Comparison of ENCODE assay signal across 9 mouse cellular contexts in genomic region chr2:7080794-7081783, GRCm38 (mm10).
DNase-seq lines count a peak whose midpoint lies in the region; ATAC-seq and TF ChIP-seq lines count a peak whose summit lies in the region.
"Had no signal": no experiment of that assay in that cellular context is flagged by ENCODE, and none has a peak within 500 bp of the region (broad histone marks: within the 10 kb centered on the region; RNA-seq: fewer than 3 reads in every experiment).

No protein-coding gene starts in this region.

- DNase-seq in kidney, adult 11 months: no peak
- DNase-seq in cerebellum, adult 9-11 months: peak; percentile 21
- peak; percentile 25 for DNase-seq in gastrocnemius, postnatal 25 days
- DNase-seq in hindbrain, postnatal 0 days (ENCODE audit: low spot score): peak; percentile 48
- DNase-seq in lung, postnatal 0 days (ENCODE audit: low spot score): peak; percentile 68
- DNase-seq in spleen, postnatal 4 days (ENCODE audit: low spot score in 2 of 2): no peak

- H3K4me3 ChIP-seq in kidney, embryonic 14.5 days (ENCODE audit: low read length): peak overlapping the region; percentile 5
- H3K4me3 ChIP-seq in hindbrain, postnatal 0 days (ENCODE audit: low read length): peak overlapping the region; percentile 14
- H3K4me3 ChIP-seq in lung, postnatal 0 days (ENCODE audit: low read depth, low read length): peak overlapping the region; percentile 40
- H3K4me3 ChIP-seq in stomach, embryonic 14.5 days (ENCODE audit: low read depth, low read length): peak overlapping the region; percentile 24

- H3K9me3 ChIP-seq in kidney, embryonic 14.5 days (ENCODE audit: control insufficient read depth, low read length): peaks cover 10% of the 10 kb centered on the region
- H3K9me3 ChIP-seq in hindbrain, postnatal 0 days (ENCODE audit: low read length): peaks cover 5% of the 10 kb centered on the region
- peaks cover 3% of the 10 kb centered on the region; the same call in 1 of the 2 replicates for H3K9me3 ChIP-seq in lung, postnatal 0 days (ENCODE audit: low read length)
- peaks cover 5% of the 10 kb centered on the region; the same call in 1 of the 2 replicates for H3K9me3 ChIP-seq in stomach, embryonic 14.5 days (ENCODE audit: control insufficient read depth, low read depth, low read length)

- H3K27me3 ChIP-seq in kidney, embryonic 14.5 days (ENCODE audit: control insufficient read depth, insufficient read depth, low read length): no peaks in the 10 kb centered on the region
- H3K27me3 ChIP-seq in hindbrain, postnatal 0 days (ENCODE audit: insufficient read depth, low read length): no peaks in the 10 kb centered on the region
- no peaks in the 10 kb centered on the region for H3K27me3 ChIP-seq in lung, postnatal 0 days (replicated peaks; ENCODE audit: insufficient read depth, low read length)
- H3K27me3 ChIP-seq in stomach, embryonic 14.5 days (ENCODE audit: control insufficient read depth, insufficient read depth, low read length): no peaks in the 10 kb centered on the region
- H3K27me3 ChIP-seq: CH12.LX had no signal

- 13% methylated on average over 28 of the region's 28 CpGs for WGBS in kidney, embryonic 14.5 days
- 10% methylated on average over 28 of the region's 28 CpGs for WGBS in hindbrain, postnatal 0 days
- 11% methylated on average over 28 of the region's 28 CpGs for WGBS in lung, postnatal 0 days
- WGBS in stomach, embryonic 14.5 days: 17% methylated on average over 28 of the region's 28 CpGs

- peak; percentile 75; the same call in 1 of the 2 replicates for ATAC-seq in kidney, embryonic 14.5 days (ENCODE audit: low FRiP score, low TSS enrichment)
- peak; percentile 71 for ATAC-seq in hindbrain, postnatal 0 days
- peak; percentile 51 for ATAC-seq in lung, postnatal 0 days
- peak; percentile 64; the same call in 1 of the 2 replicates for ATAC-seq in stomach, embryonic 14.5 days (ENCODE audit: insufficient number of reproducible peaks, insufficient read depth, low FRiP score, low read depth)

- TF ChIP-seq EP300 in lung, postnatal 0 days (IDR thresholded peaks at IDR 0.05): no peak

- no peaks in the 10 kb centered on the region for H3K36me3 ChIP-seq in kidney, embryonic 14.5 days (ENCODE audit: control insufficient read depth, insufficient read depth, low read length)
- H3K36me3 ChIP-seq in hindbrain, postnatal 0 days (ENCODE audit: insufficient read depth, low read length): no peaks in the 10 kb centered on the region
- H3K36me3 ChIP-seq in lung, postnatal 0 days (ENCODE audit: insufficient read depth, low read length): no peaks in the 10 kb centered on the region
- no peaks in the 10 kb centered on the region for H3K36me3 ChIP-seq in stomach, embryonic 14.5 days (ENCODE audit: control insufficient read depth, insufficient read depth, low read length)

- H3K27ac ChIP-seq in kidney, embryonic 14.5 days (ENCODE audit: low read depth, low read length): no peak overlapping the region; the same call in 1 of the 2 replicates
- H3K27ac ChIP-seq in hindbrain, postnatal 0 days: peak overlapping the region; percentile 72
- H3K27ac ChIP-seq in lung, postnatal 0 days (ENCODE audit: low read length): peak overlapping the region; percentile 66
- peak overlapping the region; percentile 78 for H3K27ac ChIP-seq in stomach, embryonic 14.5 days (ENCODE audit: low read length)

- peaks cover 13% of the 10 kb centered on the region; the same call in 1 of the 2 replicates for H3K4me1 ChIP-seq in kidney, embryonic 14.5 days (ENCODE audit: control insufficient read depth, insufficient read depth, low read length)
- H3K4me1 ChIP-seq in hindbrain, postnatal 0 days (ENCODE audit: insufficient read depth, low read length): peaks cover 10% of the 10 kb centered on the region
- peaks cover 13% of the 10 kb centered on the region; the same call in 1 of the 2 replicates for H3K4me1 ChIP-seq in lung, postnatal 0 days (ENCODE audit: insufficient read depth, low read depth, low read length)
- H3K4me1 ChIP-seq in stomach, embryonic 14.5 days (ENCODE audit: control insufficient read depth, insufficient read depth, low read length): peaks cover 28% of the 10 kb centered on the region

- TF ChIP-seq CTCF in hindbrain, postnatal 0 days (IDR thresholded peaks at IDR 0.05; ENCODE audit: low read depth): no peak
- TF ChIP-seq CTCF in lung, postnatal 0 days (IDR thresholded peaks at IDR 0.05): no peak

- peak overlapping the region; percentile 43; the same call in 1 of the 2 replicates for H3K9ac ChIP-seq in kidney, embryonic 14.5 days (ENCODE audit: low read depth, low read length)
- H3K9ac ChIP-seq in hindbrain, postnatal 0 days (replicated peaks; ENCODE audit: low read length): peak overlapping the region; percentile 35
- peak overlapping the region; percentile 33 for H3K9ac ChIP-seq in lung, postnatal 0 days (replicated peaks; ENCODE audit: low read depth)
- no peak overlapping the region; the same call in 1 of the 2 replicates for H3K9ac ChIP-seq in stomach, embryonic 14.5 days (replicated peaks; ENCODE audit: low read depth, low read length)

- peak overlapping the region; percentile 42 for H3K4me2 ChIP-seq in kidney, embryonic 14.5 days (replicated peaks; ENCODE audit: low read depth, low read length)
- H3K4me2 ChIP-seq in hindbrain, postnatal 0 days (ENCODE audit: low read depth, low read length): peak overlapping the region; percentile 49
- peak overlapping the region; percentile 53 for H3K4me2 ChIP-seq in lung, postnatal 0 days (replicated peaks; ENCODE audit: low read depth, low read length)
- H3K4me2 ChIP-seq in stomach, embryonic 14.5 days (replicated peaks; ENCODE audit: low read depth, low read length): peak overlapping the region; percentile 49

Comparison
In these comparisons a context has a peak if more than half of its experiments do, and no peak if none do; other contexts are left out.
1. DNase-seq: peak in cerebellum, adult 9-11 months (single experiment), gastrocnemius, postnatal 25 days (single experiment), hindbrain, postnatal 0 days (single experiment) and lung, postnatal 0 days (single experiment); none in kidney, adult 11 months (single experiment) and spleen, postnatal 4 days (0 of 2).
2. Peak in every context shown above with its lines, with median percentiles within 50 percentile points of each other: ATAC-seq, H3K4me2 ChIP-seq and H3K4me3 ChIP-seq.